Mouse (Mus musculus): ENCODE measurements around the gene Msi2. TPM values are rescaled to one million over a fixed set of nuclear protein-coding genes. Genes with fewer than 3 reads are reported as not detected.
A peak's percentile ranks its signal among the peaks of the same experiment; 100 is the strongest.

The Msi2 gene
- polyA plus RNA-seq, 1 experiment from 2014 or later, result 41.0 TPM

DNA sequence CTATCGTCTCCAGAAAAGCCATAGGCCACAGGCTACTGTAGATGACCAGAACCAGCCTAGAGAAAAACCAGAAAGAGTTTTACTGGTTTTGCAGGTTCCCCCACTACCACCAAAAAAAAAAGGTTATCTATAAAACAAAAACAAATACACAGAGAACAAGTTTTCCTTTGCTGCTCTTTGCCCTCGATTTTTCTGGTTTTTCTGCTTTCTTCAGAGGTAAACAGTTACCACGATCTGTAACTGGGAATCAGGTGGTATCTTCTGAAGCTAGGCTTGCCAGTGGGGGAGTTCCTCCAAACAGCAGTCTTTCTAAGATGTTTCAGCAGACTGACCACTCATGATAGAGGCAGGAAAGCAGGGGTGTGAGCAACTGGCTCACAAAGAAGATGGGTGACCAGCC lies 89.6 kb downstream of the Msi2 start:
- Histone ChIP-seq H3K4me2 (no peak overlapping the region), H3K9ac (peak overlapping the region; percentile 1; the same call in 1 of the 2 replicates), H3K4me3 (no peak overlapping the region), H3K4me1 (replicated peaks) (peaks cover 74% of the 10 kb centered on the region), H3K27me3 (no peaks in the 10 kb centered on the region), H3K9me3 (no peaks in the 10 kb centered on the region), H3K27ac (peak overlapping the region; percentile 89), H3K36me3 (no peaks in the 10 kb centered on the region)
- ATAC-seq (ENCODE audit: low FRiP score), result no peak
- 73% methylated on average over 3 of the region's 3 CpGs for WGBS

- peaks cover 83% of the 10 kb centered on the region for H3K4me1 ChIP-seq (replicated peaks)
- WGBS, result 71% methylated on average over 7 of the region's 7 CpGs
- H3K9ac ChIP-seq, result no peak overlapping the region
- no peak for ATAC-seq (ENCODE audit: low FRiP score)
- no peak overlapping the region for H3K4me3 ChIP-seq
- no peaks in the 10 kb centered on the region for H3K27me3 ChIP-seq
- H3K9me3 ChIP-seq, result no peaks in the 10 kb centered on the region
- H3K36me3 ChIP-seq, result no peaks in the 10 kb centered on the region
- H3K27ac ChIP-seq, result peak overlapping the region; percentile 48
- no peak overlapping the region for H3K4me2 ChIP-seq
Observed at GRCm38 (mm10) chr11:88627327-88627726, 91.0 kb downstream of the Msi2 start.

DNA sequence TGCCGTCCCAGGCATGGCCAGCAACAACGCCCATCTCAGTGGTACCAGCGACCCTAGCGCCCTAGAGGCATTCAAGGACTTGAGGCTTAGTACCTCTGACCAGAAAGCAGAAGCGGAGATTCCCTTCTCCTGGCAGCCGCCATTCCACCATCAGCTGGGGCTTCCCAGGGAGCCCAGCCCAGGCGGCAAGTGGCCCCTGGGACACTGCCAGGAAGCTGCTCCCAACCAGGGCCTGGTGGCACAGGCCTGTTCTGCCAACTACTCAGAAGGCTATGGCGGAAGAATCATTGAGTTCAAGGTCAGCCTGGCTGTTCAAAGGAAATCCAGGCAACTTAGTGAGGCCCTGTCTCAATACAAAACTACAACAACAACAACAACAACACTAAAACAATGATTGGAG lies 91.7 kb downstream of the Msi2 start:
- 0 out of 2 replicates have a peak overlapping the region, but pooled peaks have one; percentile 9 for H3K27ac ChIP-seq
- peaks cover 87% of the 10 kb centered on the region for H3K4me1 ChIP-seq (replicated peaks)
- H3K9ac ChIP-seq, result no peak overlapping the region
- WGBS, result 71% methylated on average over 8 of the region's 8 CpGs
- no peak for ATAC-seq (ENCODE audit: low FRiP score)
- no peaks in the 10 kb centered on the region for H3K36me3 ChIP-seq
- H3K4me2 ChIP-seq, result no peak overlapping the region
- no peaks in the 10 kb centered on the region for H3K9me3 ChIP-seq
- H3K27me3 ChIP-seq, result no peaks in the 10 kb centered on the region
- H3K4me3 ChIP-seq, result no peak overlapping the region

DNA sequence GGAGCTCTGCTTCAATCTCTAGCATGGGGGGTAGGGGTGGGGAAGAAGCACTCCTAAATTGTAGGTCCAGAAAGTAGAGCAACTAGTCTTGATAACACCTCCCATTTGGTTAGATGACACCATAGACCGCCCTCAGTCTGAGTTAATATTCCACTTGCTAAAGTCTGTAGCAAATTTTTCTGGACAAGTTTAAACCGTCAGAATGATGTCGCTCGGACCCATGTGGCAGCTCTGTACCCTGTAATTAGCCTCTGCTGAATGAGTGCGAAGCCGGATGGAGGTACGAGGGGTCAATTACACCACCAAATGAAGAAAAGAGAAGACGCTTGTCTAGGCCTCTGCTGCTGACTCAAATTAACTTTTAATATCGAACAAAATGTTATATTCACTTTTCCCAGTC lies 92.3 kb downstream of the Msi2 start:
- no peak for ATAC-seq (ENCODE audit: low FRiP score)
- Histone ChIP-seq H3K9me3 (no peaks in the 10 kb centered on the region), H3K36me3 (no peaks in the 10 kb centered on the region), H3K4me1 (replicated peaks) (peaks cover 90% of the 10 kb centered on the region), H3K9ac (no peak overlapping the region), H3K4me2 (no peak overlapping the region), H3K4me3 (no peak overlapping the region), H3K27me3 (no peaks in the 10 kb centered on the region), H3K27ac (no peak overlapping the region)
- WGBS, result 74% methylated on average over 9 of the region's 9 CpGs

GRCm38 (mm10) chr11:88625063-88625462 lies 93.2 kb downstream of the Msi2 start:
- Histone ChIP-seq H3K9me3 (no peaks in the 10 kb centered on the region), H3K27ac (peak overlapping the region; percentile 1; the same call in 1 of the 2 replicates), H3K9ac (no peak overlapping the region), H3K4me3 (no peak overlapping the region), H3K27me3 (no peaks in the 10 kb centered on the region), H3K36me3 (no peaks in the 10 kb centered on the region), H3K4me2 (no peak overlapping the region), H3K4me1 (replicated peaks) (peaks cover 90% of the 10 kb centered on the region)
- no peak for ATAC-seq (ENCODE audit: low FRiP score)
- WGBS, result 77% methylated on average over 14 of the region's 14 CpGs

DNA sequence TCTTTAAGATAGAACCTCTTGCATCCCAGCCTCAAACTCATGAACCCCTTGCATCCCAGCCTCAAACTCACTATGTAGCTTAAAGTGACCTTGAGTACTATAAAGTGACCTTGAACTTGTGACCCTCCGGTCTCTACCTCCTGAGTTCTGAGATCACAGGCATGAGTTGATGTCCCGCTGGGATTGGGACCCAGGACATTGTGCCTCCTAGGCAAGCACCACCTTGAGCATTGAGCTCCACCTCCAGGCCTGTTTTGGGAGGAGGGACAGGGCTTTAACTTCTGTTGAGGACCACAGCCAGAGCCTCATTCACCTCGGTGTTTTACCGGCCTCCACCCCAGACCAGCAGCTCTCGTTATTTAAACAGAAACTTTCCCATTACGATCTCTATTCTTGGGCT lies 93.7 kb downstream of the Msi2 start:
- no peaks in the 10 kb centered on the region for H3K36me3 ChIP-seq
- H3K9me3 ChIP-seq, result no peaks in the 10 kb centered on the region
- H3K4me1 ChIP-seq (replicated peaks), result peaks cover 92% of the 10 kb centered on the region
- ATAC-seq (ENCODE audit: low FRiP score), result no peak
- 80% methylated on average over 6 of the region's 6 CpGs for WGBS
- H3K4me3 ChIP-seq, result no peak overlapping the region
- no peak overlapping the region for H3K9ac ChIP-seq
- H3K27ac ChIP-seq, result peak overlapping the region; percentile 35; the same call in 1 of the 2 replicates
- no peaks in the 10 kb centered on the region for H3K27me3 ChIP-seq
- no peak overlapping the region for H3K4me2 ChIP-seq

DNA sequence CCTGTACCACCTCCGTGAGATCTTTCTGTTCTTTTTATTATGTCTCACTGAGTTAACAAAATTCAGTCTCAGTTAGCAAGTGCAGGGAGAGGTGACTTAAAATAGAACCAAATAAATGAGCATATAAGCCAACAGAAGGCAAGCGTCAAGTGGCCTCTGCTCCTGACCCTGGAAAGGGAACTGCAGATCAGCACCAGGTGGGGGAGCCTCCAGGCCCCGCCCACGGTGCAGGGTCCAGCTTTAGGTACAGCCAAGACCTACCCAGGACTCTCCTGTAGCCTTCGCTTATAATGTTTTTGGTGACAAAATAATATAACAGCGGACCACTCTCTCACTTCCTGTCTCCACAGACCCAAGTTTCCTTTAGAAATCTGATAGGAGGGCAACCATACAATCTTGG lies 94.6 kb downstream of the Msi2 start:
- Histone ChIP-seq H3K4me3 (no peak overlapping the region), H3K27me3 (no peaks in the 10 kb centered on the region), H3K4me1 (replicated peaks) (peaks cover 92% of the 10 kb centered on the region), H3K9me3 (no peaks in the 10 kb centered on the region), H3K4me2 (no peak overlapping the region), H3K9ac (no peak overlapping the region), H3K36me3 (no peaks in the 10 kb centered on the region), H3K27ac (0 out of 2 replicates have a peak overlapping the region, but pooled peaks have one; percentile 32)
- ATAC-seq (ENCODE audit: low FRiP score), result no peak
- 79% methylated on average over 6 of the region's 6 CpGs for WGBS

DNA sequence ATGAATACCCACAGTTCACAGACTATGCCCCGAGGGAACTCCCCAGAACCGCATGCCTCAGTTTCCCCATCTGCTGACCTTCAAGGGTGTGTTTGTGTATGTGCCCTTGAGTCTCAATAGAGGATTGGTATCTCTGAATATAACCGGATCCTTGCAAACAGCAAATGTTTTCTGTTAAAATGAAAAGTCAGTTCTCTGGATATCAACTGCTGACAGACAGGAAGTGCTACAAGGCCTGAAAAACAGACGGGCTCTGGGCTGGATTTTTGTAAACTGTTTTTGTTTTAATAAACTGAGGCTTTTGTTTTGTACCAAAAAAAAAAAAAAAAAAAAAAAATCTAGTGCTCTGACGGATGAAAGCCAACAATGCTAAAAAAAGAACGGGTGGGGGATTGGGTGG lies 95.8 kb downstream of the Msi2 start:
- H3K27ac ChIP-seq, result peak overlapping the region; percentile 23; the same call in 1 of the 2 replicates
- H3K4me1 ChIP-seq (replicated peaks), result peaks cover 91% of the 10 kb centered on the region
- no peaks in the 10 kb centered on the region for H3K36me3 ChIP-seq
- H3K9ac ChIP-seq, result no peak overlapping the region
- H3K4me3 ChIP-seq, result no peak overlapping the region
- 45% methylated on average over 6 of the region's 6 CpGs for WGBS
- H3K4me2 ChIP-seq, result no peak overlapping the region
- H3K9me3 ChIP-seq, result no peaks in the 10 kb centered on the region
- no peaks in the 10 kb centered on the region for H3K27me3 ChIP-seq
- no peak for ATAC-seq (ENCODE audit: low FRiP score)

- 86% methylated on average over 4 of the region's 4 CpGs for WGBS
- H3K27ac ChIP-seq, result peak overlapping the region; percentile 23; the same call in 1 of the 2 replicates
- H3K9ac ChIP-seq, result no peak overlapping the region
- H3K36me3 ChIP-seq, result no peaks in the 10 kb centered on the region
- H3K9me3 ChIP-seq, result no peaks in the 10 kb centered on the region
- ATAC-seq (ENCODE audit: low FRiP score), result no peak
- no peak overlapping the region for H3K4me3 ChIP-seq
- no peak overlapping the region for H3K4me2 ChIP-seq
- H3K27me3 ChIP-seq, result no peaks in the 10 kb centered on the region
- H3K4me1 ChIP-seq (replicated peaks), result peaks cover 90% of the 10 kb centered on the region
Observed at GRCm38 (mm10) chr11:88621789-88622188, 96.5 kb downstream of the Msi2 start.

DNA sequence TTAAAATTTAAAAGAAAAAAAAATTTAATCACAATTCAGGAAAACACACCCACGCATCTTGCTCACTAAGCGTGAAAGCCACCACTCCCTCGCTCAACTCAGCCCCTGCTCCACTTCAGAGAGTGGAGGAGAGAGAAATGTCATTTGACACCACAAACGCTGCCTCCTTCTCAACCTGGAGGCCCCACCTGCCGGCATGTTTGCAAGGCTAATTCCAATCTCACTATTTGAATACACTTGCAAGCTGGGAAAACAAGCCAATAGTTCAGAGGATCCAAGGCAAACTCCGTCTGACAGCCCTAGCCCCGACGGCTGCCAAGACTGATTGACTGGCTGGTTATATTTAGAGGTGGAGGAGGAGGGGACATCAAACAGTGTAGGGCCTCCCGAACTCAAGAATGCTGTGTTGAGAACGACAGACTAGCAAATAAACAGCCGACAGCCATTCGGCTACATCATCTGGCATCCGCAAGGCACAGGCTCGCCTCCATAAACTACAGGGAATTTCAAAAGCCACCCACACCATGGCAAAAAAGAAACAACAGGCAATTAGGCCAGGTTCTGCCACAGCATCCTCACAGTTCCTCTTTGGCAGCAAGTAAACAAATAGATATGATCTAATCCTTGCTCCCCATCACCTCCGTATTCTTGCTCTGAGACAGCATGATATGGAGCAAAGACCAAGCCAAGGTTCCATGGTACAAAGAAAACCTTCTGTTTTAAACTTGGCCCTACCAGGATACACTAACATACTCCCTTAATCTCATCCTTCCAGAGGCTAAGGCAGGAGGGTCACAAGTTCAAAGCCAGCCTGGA lies 97.9 kb downstream of the Msi2 start:
- WGBS, result 20% methylated on average over 15 of the region's 15 CpGs
- ATAC-seq (ENCODE audit: low FRiP score), result no peak
- Histone ChIP-seq H3K4me2 (no peak overlapping the region), H3K9ac (no peak overlapping the region), H3K27me3 (no peaks in the 10 kb centered on the region), H3K36me3 (no peaks in the 10 kb centered on the region), H3K9me3 (no peaks in the 10 kb centered on the region), H3K4me1 (replicated peaks) (peaks cover 78% of the 10 kb centered on the region), H3K4me3 (no peak overlapping the region), H3K27ac (peak overlapping the region; percentile 67)

GRCm38 (mm10) chr11:88619468-88620157 lies 98.7 kb downstream of the Msi2 start:
- H3K4me1 ChIP-seq (replicated peaks), result peaks cover 70% of the 10 kb centered on the region
- H3K9ac ChIP-seq, result no peak overlapping the region
- 54% methylated on average over 9 of the region's 9 CpGs for whole genome bisulfite sequencing
- H3K4me3 ChIP-seq, result no peak overlapping the region
- peak overlapping the region; percentile 67 for H3K27ac ChIP-seq
- no peak overlapping the region for H3K4me2 ChIP-seq
- H3K9me3 ChIP-seq, result no peaks in the 10 kb centered on the region
- no peaks in the 10 kb centered on the region for H3K27me3 ChIP-seq
- H3K36me3 ChIP-seq, result no peaks in the 10 kb centered on the region
- no peak for ATAC-seq (ENCODE audit: low FRiP score)

DNA sequence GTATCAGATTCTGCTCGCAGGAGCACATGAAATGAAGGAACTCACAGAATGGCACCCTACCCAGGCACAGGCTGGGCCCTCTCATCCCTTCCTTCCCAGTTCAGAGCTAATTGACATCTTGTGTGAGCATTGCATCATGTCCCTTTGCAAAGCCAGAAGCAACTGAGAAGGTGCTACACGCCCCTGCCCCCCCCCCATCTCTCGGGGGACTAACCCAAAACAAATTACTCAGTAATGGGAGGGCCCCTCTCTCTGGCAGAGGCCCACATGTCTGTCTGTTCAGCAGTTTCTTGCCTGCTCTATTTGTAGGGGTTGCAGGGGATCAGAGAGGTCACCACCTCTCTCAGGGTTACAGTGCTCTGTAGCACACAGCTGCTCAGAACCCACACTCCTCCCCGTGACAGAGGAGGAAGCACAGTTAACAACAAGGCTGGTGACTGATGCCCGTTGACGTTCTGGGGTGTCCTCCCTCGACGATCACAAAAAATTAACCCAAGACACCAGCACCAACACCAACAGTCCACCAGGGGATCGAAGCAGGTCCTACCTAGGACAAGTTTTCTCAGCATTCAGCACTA lies 99.5 kb downstream of the Msi2 start:
- no peak overlapping the region for H3K4me3 ChIP-seq
- no peak overlapping the region for H3K9ac ChIP-seq
- H3K4me2 ChIP-seq, result no peak overlapping the region
- H3K4me1 ChIP-seq (replicated peaks), result peaks cover 71% of the 10 kb centered on the region
- H3K36me3 ChIP-seq, result no peaks in the 10 kb centered on the region
- H3K27ac ChIP-seq, result peak overlapping the region; percentile 67
- H3K27me3 ChIP-seq, result no peaks in the 10 kb centered on the region
- H3K9me3 ChIP-seq, result no peaks in the 10 kb centered on the region
- no peak for ATAC-seq (ENCODE audit: low FRiP score)
- 27% methylated on average over 9 of the region's 9 CpGs for WGBS
